Mouse (Mus musculus) B cell, adult 2 months (primary cell): ENCODE data around the gene Mpnd.
A peak's percentile ranks its signal among the peaks of the same experiment; 100 is the strongest.

Experiments used
- DNase-seq, 2 experiments: peaks; one replicate each; pipeline ENCODE4 v3.0.0; 2022

Mpnd gene

DNA sequence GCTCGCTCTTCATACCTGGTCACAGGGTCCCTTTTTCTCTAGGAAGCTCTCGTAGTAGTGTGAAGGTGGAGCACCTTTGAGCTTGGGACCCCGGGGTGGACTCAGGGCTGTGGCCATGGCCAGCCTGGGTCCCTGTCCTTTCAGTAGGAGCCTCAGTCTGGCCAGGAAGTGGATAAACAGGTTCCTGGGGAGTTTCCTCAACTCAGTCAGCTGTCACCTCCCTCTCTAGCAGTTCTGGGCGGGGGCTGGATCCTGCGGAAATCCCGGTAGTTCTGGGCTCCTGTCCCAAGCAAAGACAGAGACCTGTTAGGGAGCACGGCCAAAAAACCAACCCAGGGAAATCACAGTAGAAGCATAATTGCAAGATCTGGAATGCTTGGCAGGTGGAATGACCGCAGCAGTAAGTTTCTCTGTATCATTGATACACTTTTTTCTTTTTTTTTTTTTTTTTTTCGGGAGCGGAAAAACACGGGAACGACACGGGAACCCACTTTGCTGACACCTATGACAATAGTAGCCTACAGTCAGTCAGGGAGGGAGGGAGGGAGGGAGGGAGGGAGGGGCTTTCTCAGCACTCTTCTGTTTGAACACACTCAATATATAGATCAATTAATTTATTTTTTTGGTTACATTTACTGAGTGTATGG lies at the start of gene Mpnd, which contains the start of gene Stap2:
Mpnd (plus strand) TSS at position 297 of the 647 bp plus-strand sequence.
Stap2 (minus strand) TSS at position 170 of the 647 bp plus-strand sequence.
- DNase-seq = no peak

DNA sequence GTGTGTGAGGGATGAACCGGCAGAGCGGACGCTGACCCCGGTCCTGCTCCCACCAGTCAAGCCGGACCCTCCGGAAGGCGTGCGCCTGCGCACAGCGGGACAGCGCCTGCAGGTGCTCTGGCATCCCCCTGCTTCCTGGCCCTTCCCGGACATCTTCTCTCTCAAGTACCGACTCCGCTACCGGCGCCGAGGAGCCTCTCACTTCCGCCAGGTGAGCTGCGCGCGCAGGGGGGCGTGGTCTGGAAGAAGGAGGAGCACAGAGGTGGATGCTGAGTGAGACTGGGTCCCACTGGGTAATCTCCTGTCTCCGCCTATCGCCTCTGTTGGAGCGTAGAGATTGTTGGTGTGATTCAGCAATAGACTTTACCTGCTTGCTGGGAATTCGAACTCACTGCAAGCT lies 49.4 kb upstream of the Mpnd start:
- peak; percentile 34 to 44 for DNase-seq

- DNase-seq = no peak
Measured at GRCm38 (mm10) chr17:55956591-55956990, 48.9 kb upstream of the Mpnd start.

DNA sequence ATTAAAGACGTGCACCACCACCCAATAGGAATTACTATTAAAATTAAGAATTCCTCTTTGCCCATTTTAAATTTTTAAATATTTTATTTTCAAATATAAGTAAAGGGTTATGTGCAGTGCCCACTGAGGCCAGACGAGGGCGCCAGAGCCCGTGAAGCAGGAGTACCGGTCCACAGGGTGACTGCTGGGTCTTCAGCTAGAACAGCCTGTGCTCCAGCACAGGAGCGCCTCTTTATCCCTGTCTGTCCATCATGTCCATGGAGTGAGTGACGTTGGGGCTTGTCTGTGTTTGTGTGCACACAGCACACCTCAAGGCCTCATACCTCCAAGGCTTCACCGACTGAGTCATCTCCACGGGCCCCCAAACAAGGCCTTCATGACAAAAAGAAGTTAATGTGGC lies 48.3 kb upstream of the Mpnd start:
- peak; percentile 84 for DNase-seq

DNA sequence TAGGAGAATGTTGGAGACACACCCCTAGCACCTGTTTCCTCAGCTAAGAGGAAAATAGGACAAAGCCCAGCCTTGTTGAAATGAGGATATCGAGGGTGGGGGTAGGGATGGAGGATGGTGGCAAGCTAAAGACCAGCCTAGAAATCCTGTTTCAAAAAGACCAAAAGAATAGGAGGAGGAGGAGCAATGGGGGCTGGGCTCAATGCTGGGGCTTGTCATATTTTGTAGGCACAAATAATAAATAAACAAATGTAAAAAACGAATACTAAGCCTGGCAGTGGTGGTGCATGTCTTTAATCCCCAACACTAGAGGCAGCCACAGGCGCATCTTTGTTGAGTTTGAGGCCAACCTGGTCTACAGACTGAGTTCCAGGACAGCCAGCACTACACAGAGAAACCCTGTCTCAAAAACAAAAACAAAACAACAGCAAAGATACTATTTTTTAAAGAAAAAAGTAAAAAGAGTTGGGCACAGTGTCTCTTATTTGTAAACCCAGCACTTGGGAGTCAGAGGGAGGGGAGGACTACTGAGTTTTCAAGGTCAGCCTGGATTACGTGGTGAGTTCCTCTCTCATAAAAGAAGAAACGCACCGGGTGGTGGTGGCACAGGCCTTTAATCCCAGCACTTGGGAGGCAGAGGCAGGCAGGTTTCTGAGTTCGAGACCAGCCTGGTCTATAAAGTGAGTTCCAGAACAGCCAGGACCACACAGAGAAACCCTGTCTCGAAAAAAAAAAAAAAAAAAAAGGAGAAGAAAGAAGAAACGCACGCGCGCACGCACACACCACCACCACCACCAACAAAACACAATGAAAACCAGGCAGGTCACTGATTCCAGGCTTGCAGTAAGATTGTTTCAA lies 47.6 kb upstream of the Mpnd start:
- no peak for DNase-seq

- DNase-seq = no peak
Measured at GRCm38 (mm10) chr17:55958584-55958886, 47.0 kb upstream of the Mpnd start.

DNA sequence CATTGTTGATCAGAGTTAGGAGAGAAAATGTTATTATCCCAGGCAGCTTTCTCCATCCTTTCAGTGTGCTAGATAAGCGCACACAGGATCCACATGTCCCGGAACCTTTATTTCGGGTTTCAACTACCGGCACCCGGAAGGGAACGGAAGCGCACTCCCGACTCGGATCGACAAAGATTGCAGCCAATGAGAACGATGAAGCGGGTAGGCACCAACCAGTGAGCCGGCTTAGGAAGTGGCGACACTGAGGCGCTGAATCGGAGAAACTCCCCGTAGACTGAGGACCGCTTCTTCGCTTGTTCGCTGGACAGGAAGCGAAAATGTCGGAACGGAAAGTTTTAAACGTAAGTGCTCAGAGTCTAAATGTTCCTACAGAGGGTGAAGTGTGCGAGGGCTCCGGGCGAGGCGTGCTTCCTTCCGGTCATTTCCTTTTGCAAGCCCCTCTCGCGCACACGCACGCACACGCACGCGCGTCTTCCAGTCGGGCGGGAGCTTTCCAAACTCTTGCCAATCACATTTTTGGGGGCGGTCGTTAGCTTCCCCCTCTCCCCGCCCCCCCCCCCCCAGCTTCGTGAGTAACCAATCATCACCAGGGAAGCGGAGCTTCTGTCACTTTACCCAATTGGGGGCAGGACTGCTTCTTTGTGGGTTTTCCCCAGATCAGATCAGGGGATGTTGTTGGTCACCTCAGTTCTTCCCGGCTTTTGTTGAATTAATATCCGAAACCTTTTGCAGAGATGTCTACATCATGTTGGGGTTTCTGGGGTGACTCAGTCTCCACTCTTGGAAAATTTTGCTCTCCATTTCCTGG lies 46.4 kb upstream of the Mpnd start, which contains the start of gene Yju2:
Yju2 (plus strand) TSS at position 182 of the 811 bp plus-strand sequence.
- peak; percentile 91 to 93 for DNase-seq

- DNase-seq = no peak
Measured at GRCm38 (mm10) chr17:55959946-55960740, 45.4 kb upstream of the Mpnd start.

GRCm38 (mm10) chr17:55960791-55961190 lies 44.7 kb upstream of the Mpnd start:
- DNase-seq = no peak

GRCm38 (mm10) chr17:55961631-55962030 lies 43.9 kb upstream of the Mpnd start:
- no peak for DNase-seq

DNA sequence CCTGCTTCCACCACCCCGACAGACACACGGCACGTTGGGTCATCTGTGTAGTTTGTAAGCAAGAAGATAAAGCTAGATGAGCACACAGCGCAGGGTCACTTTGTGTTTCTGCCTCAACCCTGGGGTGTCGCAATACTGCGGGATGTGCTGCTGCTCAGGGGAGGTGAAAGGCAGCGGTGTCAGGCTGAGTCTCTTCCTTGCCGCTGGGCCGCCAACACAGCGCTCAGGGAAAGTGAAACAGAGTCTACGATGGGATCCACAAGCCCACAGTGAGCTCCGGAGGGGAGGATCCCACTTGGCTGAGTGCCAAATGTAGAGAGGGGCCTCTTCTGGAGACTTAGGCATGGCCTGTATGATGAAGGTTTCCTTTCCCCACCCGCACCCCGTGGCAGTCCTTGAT lies 42.3 kb upstream of the Mpnd start:
- DNase-seq = no peak

DNA sequence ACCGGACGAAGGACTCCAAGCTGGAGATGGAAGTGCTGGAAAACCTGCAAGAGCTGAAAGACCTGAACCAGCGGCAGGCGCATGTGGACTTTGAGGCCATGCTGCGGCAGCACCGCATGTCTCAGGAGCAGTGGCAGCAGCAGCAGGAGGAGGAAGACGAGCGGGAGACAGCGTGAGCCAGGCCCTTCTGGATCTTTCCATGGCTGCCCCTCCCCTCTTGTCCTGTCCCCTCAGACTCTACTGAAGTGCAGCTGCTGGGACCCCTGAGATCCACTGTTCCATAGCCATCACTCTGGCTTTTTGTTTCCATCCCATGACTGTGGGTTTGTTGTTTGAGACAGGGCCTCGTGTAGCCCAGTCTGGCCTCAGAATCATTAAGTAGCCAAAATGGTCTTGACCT lies 41.0 kb upstream of the Mpnd start:
- DNase-seq = no peak

DNA sequence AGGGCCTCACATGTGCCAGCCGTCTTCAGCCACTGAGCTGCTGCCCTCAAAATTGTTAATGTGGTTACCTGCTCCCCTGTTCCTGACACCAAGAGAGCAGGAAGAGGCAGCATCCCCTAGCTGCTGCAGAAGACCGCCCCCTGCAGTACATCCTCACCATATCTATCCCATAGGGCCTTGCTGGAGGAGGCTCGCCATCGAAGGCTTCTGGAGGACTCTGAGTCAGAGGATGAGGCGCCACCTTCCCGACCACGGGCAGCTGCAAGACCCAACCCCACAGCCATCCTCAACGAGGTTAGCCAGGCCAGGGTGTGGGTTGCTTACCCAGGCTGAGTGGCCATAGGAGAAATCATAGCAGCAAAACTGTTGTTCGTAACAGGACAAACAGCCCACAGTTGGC lies 40.5 kb upstream of the Mpnd start:
- no peak for DNase-seq

- no peak for DNase-seq
Measured at GRCm38 (mm10) chr17:55967186-55967585, 38.3 kb upstream of the Mpnd start.

DNA sequence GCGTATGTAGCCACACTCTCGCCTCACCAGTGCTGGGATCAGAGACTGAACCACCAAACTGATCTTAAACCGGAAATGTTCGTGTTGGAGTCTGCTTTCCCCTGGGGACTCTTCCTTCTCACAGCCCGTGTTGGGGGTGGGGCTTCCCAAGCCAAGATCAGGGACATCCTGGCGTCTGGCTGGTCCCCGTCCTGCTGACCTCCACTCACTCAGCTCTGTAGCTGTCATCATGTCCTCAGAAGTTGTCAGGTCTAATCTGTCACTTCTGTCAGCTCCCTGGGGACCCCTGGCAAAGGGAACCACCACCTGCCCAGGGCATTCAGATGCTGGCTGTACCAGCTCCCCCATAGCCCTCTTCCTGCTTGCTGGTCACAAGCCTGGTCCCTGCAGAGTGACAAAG lies 37.3 kb upstream of the Mpnd start:
- DNase-seq = no peak

DNA sequence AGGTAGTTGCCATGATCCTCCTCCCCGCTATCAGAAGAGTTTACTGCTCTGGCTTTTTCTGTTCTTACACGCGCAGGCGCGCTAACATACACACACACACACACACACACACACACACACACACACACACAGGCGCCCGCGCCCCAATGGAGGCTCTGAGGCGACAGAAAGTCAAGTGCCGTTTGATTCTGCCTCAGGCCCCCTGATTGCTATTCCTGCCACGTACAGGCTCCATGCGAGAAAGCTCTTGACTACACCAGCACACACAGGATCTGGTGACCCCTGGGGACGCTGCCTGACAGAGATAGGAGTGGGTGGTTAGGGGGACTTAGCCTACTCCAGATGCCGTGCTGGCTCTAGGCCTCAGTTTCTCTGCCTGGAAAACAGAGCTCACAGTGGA lies 36.0 kb upstream of the Mpnd start:
- no peak for DNase-seq

DNA sequence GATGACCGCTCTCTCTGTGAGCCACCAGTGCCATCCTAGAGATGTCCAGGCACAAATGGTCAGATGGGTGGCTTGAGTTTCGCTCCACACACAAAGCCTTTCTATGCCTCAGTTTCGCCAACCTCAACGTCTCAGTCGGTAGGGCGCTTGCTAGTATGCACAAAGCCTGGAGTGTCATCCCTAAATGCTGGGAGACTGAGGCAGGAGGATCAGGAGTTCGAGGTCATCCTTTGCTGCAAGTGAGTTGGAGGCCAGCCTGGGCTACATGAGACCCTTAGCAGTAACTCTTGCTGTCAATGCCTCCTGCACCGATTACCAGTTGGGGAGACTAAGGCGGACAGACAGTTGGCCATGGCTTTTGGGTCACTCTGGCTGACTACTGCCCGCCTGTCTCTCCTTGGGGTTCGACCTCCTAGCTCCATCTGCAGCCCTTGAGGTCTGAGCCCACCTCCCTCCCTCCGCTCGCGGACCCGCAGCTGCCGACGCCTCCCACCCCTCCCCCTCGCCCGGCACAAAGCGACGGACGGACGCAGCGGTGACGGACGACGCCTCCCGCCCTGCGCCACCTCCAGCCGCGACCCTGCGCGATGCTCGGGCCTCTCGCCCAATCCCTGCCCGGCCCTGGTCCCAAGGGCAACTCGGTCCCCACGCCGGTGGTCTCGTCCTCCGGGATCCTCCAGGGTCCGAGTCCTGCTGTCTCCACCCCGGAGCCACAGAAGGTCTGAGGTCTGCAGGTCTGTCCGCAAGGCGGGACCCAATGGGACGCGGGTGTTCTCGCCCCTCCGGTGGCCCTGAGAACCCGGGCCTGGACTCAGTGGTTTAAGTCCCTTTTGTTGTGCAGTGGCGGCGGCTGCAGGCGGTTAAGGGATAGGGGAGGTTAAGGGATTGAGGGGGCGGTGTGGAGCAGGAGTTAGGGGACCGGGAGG lies 35.3 kb upstream of the Mpnd start, which contains the start of gene Shd:
Shd (plus strand) TSS at position 502 of the 926 bp plus-strand sequence.
- DNase-seq = no peak

- no peak for DNase-seq
Measured at GRCm38 (mm10) chr17:55971453-55971852, 34.1 kb upstream of the Mpnd start.

- peak; percentile 79 to 82 for DNase-seq
Measured at GRCm38 (mm10) chr17:55976255-55976862, 29.2 kb upstream of the Mpnd start.

DNA sequence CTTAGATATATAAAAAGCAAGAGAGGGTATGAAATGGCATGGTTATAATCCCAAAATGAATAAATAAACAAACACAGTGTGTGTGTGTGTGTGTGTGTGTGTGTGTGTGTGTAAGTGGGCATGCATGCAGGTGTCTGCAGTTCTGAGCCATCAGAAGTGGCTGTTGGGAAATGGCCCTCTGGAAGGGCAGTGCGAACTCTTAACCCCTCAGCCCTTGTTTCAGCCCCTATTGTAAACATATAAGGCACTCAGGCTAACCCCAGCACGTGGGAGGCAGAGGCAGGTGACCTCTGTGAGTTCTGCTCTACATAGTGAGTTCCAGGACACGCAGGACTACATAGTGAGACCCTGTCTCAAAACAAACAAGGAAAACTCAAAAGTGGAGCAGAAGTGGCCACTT lies 28.2 kb upstream of the Mpnd start:
- DNase-seq = no peak
